Mouse (Mus musculus) heart, adult 2 months (tissue): Measurements from ENCODE around the gene Nudt21. TPM values are rescaled to one million over a fixed set of nuclear protein-coding genes. Genes with fewer than 3 reads are reported as not detected.

Source experiments
- DNase-seq, 2 experiments: peaks; one replicate each; pipeline ENCODE4 v3.0.0; 2021
- H3K27ac ChIP-seq: fragments of 200-600 bp; 2 replicates; pipeline ENCODE4 v1.8.1; 2022
- H3K27me3 ChIP-seq: fragments of 200-500 bp; 2 replicates; pipeline ENCODE4 v1.6.1; 2012; ENCODE audit warnings: mild to moderate bottlenecking, low read length, inconsistent platforms, mixed read lengths; ENCODE audit not compliant: control insufficient read depth, insufficient read depth
- H3K36me3 ChIP-seq: fragments of 200-500 bp; 2 replicates; pipeline ENCODE4 v1.6.1; 2012; ENCODE audit warnings: low read length, inconsistent platforms; ENCODE audit not compliant: control insufficient read depth, insufficient read depth
- H3K4me1 ChIP-seq: fragments of 200-500 bp; 2 replicates; pipeline ENCODE4 v1.6.1; 2011; ENCODE audit warnings: low read length; ENCODE audit not compliant: control insufficient read depth, insufficient read depth
- H3K4me3 ChIP-seq: fragments of 200-600 bp; 2 replicates; pipeline ENCODE4 v1.8.1; 2022
- H3K79me2 ChIP-seq: fragments of 200-500 bp; replicated peaks from 2 replicates; pipeline ENCODE4 v1.6.1; 2012; ENCODE audit warnings: mild to moderate bottlenecking, inconsistent platforms, low read length, moderate library complexity, mixed read lengths; ENCODE audit not compliant: control insufficient read depth, insufficient read depth
- H3K9ac ChIP-seq: fragments of 200-500 bp; 2 replicates; pipeline ENCODE4 v1.6.1; 2012; ENCODE audit warnings: low read depth, mild to moderate bottlenecking, control low read depth, inconsistent platforms, low read length, mixed read lengths
- CTCF ChIP-seq: fragments of 200-600 bp; IDR thresholded peaks from 2 replicates; pipeline ENCODE4 v1.8.1; 2022; ENCODE audit warnings: antibody characterized with exemption, mild to moderate bottlenecking, moderate library complexity
- EP300 ChIP-seq: fragments of 200-500 bp; IDR thresholded peaks from 2 replicates; pipeline ENCODE4 v1.6.1; 2011; ENCODE audit warnings: low read depth, low read length, control low read depth; ENCODE audit not compliant: insufficient read depth
- POLR2A ChIP-seq: fragments of 200-500 bp; IDR thresholded peaks from 2 replicates; pipeline ENCODE4 v1.6.1; 2011; ENCODE audit warnings: mild to moderate bottlenecking, low read depth, low read length, control low read depth; ENCODE audit not compliant: insufficient read depth
- WGBS: fragments of 180-500 bp; shearing (Covaris S2); methylation state at CpG from one replicate; pipeline ENCODE4 v1.1.7; 2018; 5-methylcytosine and 5-hydroxymethylcytosine counted together
- intact Hi-C: fragments of 180-260 bp; cut with DNase I; formaldehyde crosslinking; loops from one replicate; pipeline ENCODE4 v1.15.1; 2025
- polyA plus RNA-seq: library from polyadenylated mRNA; depleted of rRNA; stranded (reverse); fragments of >200 nt; gene quantifications from 2 replicates; pipeline ENCODE4 v1.2.3, GENCODE M21; 2012; rRNA removed
- total RNA-seq, 2 experiments: library from RNA; stranded (reverse); gene quantifications; 2 replicates each; pipeline ENCODE4 v1.2.3; 2021

The Nudt21 gene
- total and polyA plus RNA-seq, 3 experiments, result 12.7 to 23.9 (median 22.4) TPM

DNA sequence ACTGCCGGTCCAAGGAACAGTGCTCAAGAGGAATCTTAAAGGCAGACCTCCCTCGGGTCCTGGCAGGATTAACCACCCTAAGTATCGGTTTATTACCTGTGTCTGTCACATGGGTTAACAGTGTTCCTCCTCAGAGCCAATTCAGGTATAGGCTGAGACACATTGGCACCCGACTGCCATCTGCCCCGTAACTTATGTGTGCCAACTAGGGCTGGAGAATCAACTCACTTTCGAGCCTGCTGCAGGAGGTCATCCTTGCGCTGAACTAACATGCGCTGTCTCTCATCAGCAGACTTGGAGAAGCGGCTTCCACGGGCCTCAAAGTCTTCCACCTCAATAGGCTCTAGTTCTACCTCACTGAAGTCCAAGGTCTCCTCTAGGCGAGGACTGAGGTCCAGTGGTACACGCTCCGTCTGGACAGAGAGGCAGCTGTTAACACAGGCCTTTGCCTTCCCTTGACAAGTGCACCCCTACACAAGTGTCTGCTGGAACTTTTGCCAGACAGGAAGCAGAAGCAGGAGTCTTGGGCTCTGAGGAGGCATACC lies 62.9 kb downstream of the Nudt21 start:
- no peaks in the 10 kb centered on the region for H3K36me3 ChIP-seq
- H3K4me3 ChIP-seq, result no peak overlapping the region
- intact Hi-C loops, result no loop called here
- WGBS, result 91% methylated on average over 13 of the region's 13 CpGs
- peaks cover 2% of the 10 kb centered on the region; the same call in 1 of the 2 replicates for H3K4me1 ChIP-seq
- no peaks in the 10 kb centered on the region for H3K27me3 ChIP-seq
- H3K79me2 ChIP-seq, result no peaks in the 10 kb centered on the region
- H3K27ac ChIP-seq, result no peak overlapping the region
- DNase-seq, result peak in 1 of 2 experiments; percentile 12
- TF ChIP-seq EP300, result no peak
- TF ChIP-seq CTCF, result no peak
- TF ChIP-seq POLR2A, result no peak
- no peak overlapping the region for H3K9ac ChIP-seq

DNA sequence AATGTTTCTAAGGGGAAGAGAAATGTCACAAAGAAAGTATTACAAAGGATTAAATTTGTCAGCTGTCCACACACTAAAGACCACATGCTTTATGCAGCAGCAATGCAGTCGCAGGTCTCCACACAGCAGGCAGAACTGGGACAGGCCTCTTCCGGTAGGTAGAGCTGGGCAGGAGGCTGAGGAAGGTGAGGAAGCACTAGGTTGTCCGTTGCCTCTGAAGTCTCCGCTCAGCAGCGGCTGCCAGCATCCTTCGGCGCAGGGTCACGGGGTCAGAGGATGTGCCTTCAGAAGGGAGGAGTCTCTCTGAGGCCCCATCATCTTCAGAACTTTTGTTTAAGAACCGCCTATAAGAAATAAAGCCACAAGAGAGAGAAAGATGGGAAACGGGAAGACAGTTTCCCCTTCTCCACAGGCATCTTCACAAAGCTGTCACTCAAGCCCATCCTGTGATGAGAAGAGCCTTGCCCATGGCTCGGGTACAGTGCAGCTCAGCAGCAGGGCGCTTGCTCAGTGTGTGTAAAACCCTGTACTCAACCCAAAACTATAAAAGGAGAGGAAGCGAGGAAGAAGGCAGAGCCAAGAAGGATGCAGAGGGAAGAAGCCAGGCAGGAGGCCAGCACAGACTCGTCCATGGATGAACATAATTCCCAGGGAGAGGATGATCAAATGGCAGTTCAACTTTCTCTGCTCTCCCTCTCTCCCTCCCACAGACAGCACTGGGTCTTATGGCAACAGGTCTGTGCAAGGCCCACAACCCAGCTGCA lies 63.7 kb downstream of the Nudt21 start:
- Histone ChIP-seq H3K27me3 (no peaks in the 10 kb centered on the region), H3K4me1 (peaks cover 2% of the 10 kb centered on the region; the same call in 1 of the 2 replicates), H3K79me2 (no peaks in the 10 kb centered on the region), H3K27ac (no peak overlapping the region), H3K4me3 (no peak overlapping the region), H3K9ac (no peak overlapping the region), H3K36me3 (no peaks in the 10 kb centered on the region)
- TF ChIP-seq POLR2A (no peak), CTCF (no peak), EP300 (no peak)
- intact Hi-C loops, result no loop called here
- DNase-seq, result peak in 1 of 2 experiments; percentile 11
- 83% methylated on average over 14 of the region's 14 CpGs for WGBS

- H3K79me2 ChIP-seq, result no peaks in the 10 kb centered on the region
- H3K36me3 ChIP-seq, result no peaks in the 10 kb centered on the region
- H3K27me3 ChIP-seq, result no peaks in the 10 kb centered on the region
- intact Hi-C loops, result no loop called here
- no peak overlapping the region for H3K9ac ChIP-seq
- H3K4me1 ChIP-seq, result peaks cover 2% of the 10 kb centered on the region; the same call in 1 of the 2 replicates
- WGBS, result 90% methylated on average over 5 of the region's 5 CpGs
- no peak overlapping the region for H3K27ac ChIP-seq
- DNase-seq, result peak in 1 of 2 experiments; percentile 11
- TF ChIP-seq EP300, result no peak
- TF ChIP-seq POLR2A, result no peak
- no peak for TF ChIP-seq CTCF
- H3K4me3 ChIP-seq, result no peak overlapping the region
Observed at GRCm38 (mm10) chr8:93972211-93972610, 64.6 kb downstream of the Nudt21 start.

DNA sequence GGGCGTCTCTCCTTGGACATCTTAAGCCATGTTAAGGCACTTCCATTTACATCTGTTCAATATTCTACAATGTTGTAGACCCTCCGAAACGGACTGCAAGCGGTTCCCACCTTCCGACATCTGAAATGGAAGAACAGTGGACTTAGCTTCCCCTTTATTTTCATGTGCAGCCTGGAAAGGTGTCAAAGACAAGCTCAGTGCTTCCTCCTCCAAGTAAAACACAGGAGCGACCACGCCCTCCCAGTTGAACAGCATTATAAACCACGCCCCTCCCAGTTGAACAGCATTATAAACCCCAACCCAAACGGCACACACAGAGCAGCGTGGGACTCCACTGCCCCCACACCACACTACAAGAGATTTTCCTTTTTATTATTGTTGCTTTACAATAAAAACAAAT lies 65.4 kb downstream of the Nudt21 start:
- H3K9ac ChIP-seq, result no peak overlapping the region
- no peak overlapping the region for H3K27ac ChIP-seq
- intact Hi-C loops, result no loop called here
- H3K4me1 ChIP-seq, result peaks cover 2% of the 10 kb centered on the region; the same call in 1 of the 2 replicates
- H3K79me2 ChIP-seq, result no peaks in the 10 kb centered on the region
- peak in 1 of 2 experiments; percentile 6 for DNase-seq
- H3K4me3 ChIP-seq, result no peak overlapping the region
- 90% methylated on average over 10 of the region's 10 CpGs for WGBS
- H3K36me3 ChIP-seq, result no peaks in the 10 kb centered on the region
- TF ChIP-seq EP300, result no peak
- no peak for TF ChIP-seq POLR2A
- TF ChIP-seq CTCF, result no peak
- no peaks in the 10 kb centered on the region for H3K27me3 ChIP-seq

GRCm38 (mm10) chr8:93969626-93970340 lies 67.0 kb downstream of the Nudt21 start:
- no peak for TF ChIP-seq CTCF
- TF ChIP-seq POLR2A, result no peak
- no peak for TF ChIP-seq EP300
- intact Hi-C loops, result no loop called here
- H3K4me1 ChIP-seq, result peaks cover 2% of the 10 kb centered on the region; the same call in 1 of the 2 replicates
- H3K79me2 ChIP-seq, result no peaks in the 10 kb centered on the region
- WGBS, result 58% methylated on average over 7 of the region's 7 CpGs
- H3K36me3 ChIP-seq, result no peaks in the 10 kb centered on the region
- DNase-seq, result no peak
- H3K27ac ChIP-seq, result no peak overlapping the region
- no peak overlapping the region for H3K9ac ChIP-seq
- no peaks in the 10 kb centered on the region for H3K27me3 ChIP-seq
- H3K4me3 ChIP-seq, result no peak overlapping the region

DNA sequence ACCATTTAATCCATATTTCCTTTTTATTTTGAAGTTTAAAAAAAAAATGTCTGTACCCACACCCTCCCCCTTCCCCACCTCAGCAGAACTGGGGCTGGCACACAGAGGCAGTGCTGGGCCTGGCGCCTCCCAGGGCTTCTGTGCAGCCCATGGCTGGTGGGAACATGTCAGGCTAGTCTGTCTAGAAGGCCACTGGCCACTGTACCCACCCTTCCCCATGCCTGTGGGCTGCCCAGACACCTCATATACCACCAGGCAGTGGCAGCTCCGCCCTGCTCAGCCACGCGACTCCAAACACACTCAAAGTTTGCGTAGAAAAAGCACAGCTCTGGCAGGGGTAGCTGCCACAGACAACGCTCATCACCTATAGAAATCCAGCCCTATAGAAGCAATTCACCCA lies 68.5 kb downstream of the Nudt21 start:
- 89% methylated on average over 6 of the region's 6 CpGs for WGBS
- no peak for TF ChIP-seq EP300
- no peak for TF ChIP-seq CTCF
- no peak for TF ChIP-seq POLR2A
- no peak overlapping the region for H3K9ac ChIP-seq
- H3K79me2 ChIP-seq, result no peaks in the 10 kb centered on the region
- DNase-seq, result no peak
- H3K4me3 ChIP-seq, result no peak overlapping the region
- intact Hi-C loops, result no loop called here
- peaks cover 2% of the 10 kb centered on the region; the same call in 1 of the 2 replicates for H3K4me1 ChIP-seq
- no peak overlapping the region for H3K27ac ChIP-seq
- H3K27me3 ChIP-seq, result no peaks in the 10 kb centered on the region
- H3K36me3 ChIP-seq, result no peaks in the 10 kb centered on the region

Other genes starting within 250 kb of the Nudt21 start
- 10 to 100 TPM; 22.4 to 23.7 TPM for gene Gnao1, start 227.1 kb downstream of the Nudt21 start, total RNA-seq
- gene Gnao1, start 227.1 kb downstream of the Nudt21 start, polyA plus RNA-seq, result 26.7 and 28.3 TPM in 2 replicates
- gene Amfr, start 24.2 kb downstream of the Nudt21 start, total RNA-seq, result 100 to 1,000 TPM; 115 to 140 TPM
- gene Amfr, start 24.2 kb downstream of the Nudt21 start, polyA plus RNA-seq, result 127 and 155 TPM in 2 replicates
- gene Ogfod1, start 167 bp upstream of the Nudt21 start, total RNA-seq, result 10 to 100 TPM; 28.0 to 30.3 TPM
- gene Ogfod1, start 167 bp upstream of the Nudt21 start, polyA plus RNA-seq, result 11.3 and 19.6 TPM in 2 replicates
- 1 to 10 TPM; 6.1 to 8.5 TPM for gene Bbs2, start 61.9 kb upstream of the Nudt21 start, total RNA-seq
- gene Bbs2, start 61.9 kb upstream of the Nudt21 start, polyA plus RNA-seq, result 14.1 and 22.9 TPM in 2 replicates
- gene Mt4, start 100.2 kb upstream of the Nudt21 start, total RNA-seq, result not detected
- not detected in 2 replicates for gene Mt4, start 100.2 kb upstream of the Nudt21 start, polyA plus RNA-seq
- gene Mt3, start 115.6 kb upstream of the Nudt21 start, total RNA-seq, result 1 to 10 TPM; 2.9 to 3.8 TPM
- gene Mt3, start 115.6 kb upstream of the Nudt21 start, polyA plus RNA-seq, result 3.5 and 6.1 TPM in 2 replicates
- gene Mt2, start 135.6 kb upstream of the Nudt21 start, total RNA-seq, result 10 to 100 TPM; 51.8 to 74.4 TPM
- gene Mt2, start 135.6 kb upstream of the Nudt21 start, polyA plus RNA-seq, result 15.6 and 32.2 TPM in 2 replicates
- 100 to 1,000 TPM; 279 to 438 TPM for gene Mt1, start 142.1 kb upstream of the Nudt21 start, total RNA-seq
- gene Mt1, start 142.1 kb upstream of the Nudt21 start, polyA plus RNA-seq, result 420 and 727 TPM in 2 replicates
- gene Nup93, start 177.5 kb upstream of the Nudt21 start, total RNA-seq, result 10 to 100 TPM; 13.7 to 15.5 TPM
- 11.7 and 18.4 TPM in 2 replicates for gene Nup93, start 177.5 kb upstream of the Nudt21 start, polyA plus RNA-seq